Mouse (Mus musculus): ENCODE measurements around the gene Snca. TPM values are rescaled to one million over a fixed set of nuclear protein-coding genes. Genes with fewer than 3 reads are reported as not detected.
A peak's percentile ranks its signal among the peaks of the same experiment; 100 is the strongest.

The Snca gene
- total RNA-seq (2021) = 1 to 10 TPM in 1 of 2 experiments, under 1 TPM in 1; 0.82 to 1.5 TPM
- long read RNA-seq, experiment 1 = 0 reads
- long read RNA-seq, experiment 2 = 0 reads

- intact Hi-C loops (cut with DNase I) = no loop called here
- Histone ChIP-seq H3K4me3 (peak within 1 kb of the TSS; percentile 67), H3K27ac (no peak within 1 kb of the TSS)
- no peak for TF ChIP-seq CTCF (IDR thresholded peaks at IDR 0.05)
- DNase-seq = no peak
Measured at GRCm38 (mm10) chr6:60829282-60829891, at the start of gene Snca. TSS of gene Snca (minus strand) at chr6:60829855.

- Histone ChIP-seq H3K4me3 (no peak overlapping the region), H3K27ac (no peak overlapping the region)
- no peak for DNase-seq
- TF ChIP-seq CTCF (IDR thresholded peaks at IDR 0.05) = no peak
- intact Hi-C loops (cut with DNase I) = no loop called here
Measured at GRCm38 (mm10) chr6:60870126-60870525, 40.5 kb upstream of the Snca start.

- Histone ChIP-seq H3K4me3 (no peak overlapping the region), H3K27ac (no peak overlapping the region)
- intact Hi-C loops (cut with DNase I) = no loop called here
- DNase-seq = no peak
- TF ChIP-seq CTCF (IDR thresholded peaks at IDR 0.05) = no peak
Measured at GRCm38 (mm10) chr6:60856599-60856998, 26.9 kb upstream of the Snca start.

GRCm38 (mm10) chr6:60851690-60852089 is 22.0 kb upstream of the Snca start:
- intact Hi-C loops (cut with DNase I) = no loop called here
- Histone ChIP-seq H3K27ac (no peak overlapping the region), H3K4me3 (no peak overlapping the region)
- TF ChIP-seq CTCF (IDR thresholded peaks at IDR 0.05) = no peak
- DNase-seq = no peak

GRCm38 (mm10) chr6:60828429-60829264 is 1.0 kb downstream of the Snca start:
- DNase-seq = peak; percentile 17
- Histone ChIP-seq H3K4me3 (peak overlapping the region; percentile 67), H3K27ac (no peak overlapping the region)
- TF ChIP-seq CTCF (IDR thresholded peaks at IDR 0.05) = no peak
- intact Hi-C loops (cut with DNase I) = no loop called here

- peak overlapping the region; percentile 67 for H3K4me3 ChIP-seq
- no peak for DNase-seq
- no peak overlapping the region for H3K27ac ChIP-seq
- intact Hi-C loops (cut with DNase I) = no loop called here
- TF ChIP-seq CTCF (IDR thresholded peaks at IDR 0.05) = no peak
Measured at GRCm38 (mm10) chr6:60828047-60828428, 1.6 kb downstream of the Snca start.

GRCm38 (mm10) chr6:60827290-60827689 is 2.4 kb downstream of the Snca start:
- DNase-seq = no peak
- H3K27ac ChIP-seq = no peak overlapping the region
- TF ChIP-seq CTCF (IDR thresholded peaks at IDR 0.05) = no peak
- no peak overlapping the region for H3K4me3 ChIP-seq
- intact Hi-C loops (cut with DNase I) = no loop called here

GRCm38 (mm10) chr6:60819272-60819671 is 10.4 kb downstream of the Snca start:
- DNase-seq = no peak
- TF ChIP-seq CTCF (IDR thresholded peaks at IDR 0.05) = no peak
- no peak overlapping the region for H3K4me3 ChIP-seq
- no peak overlapping the region for H3K27ac ChIP-seq
- intact Hi-C loops (cut with DNase I) = no loop called here

GRCm38 (mm10) chr6:60813516-60813915 is 16.1 kb downstream of the Snca start:
- TF ChIP-seq CTCF (IDR thresholded peaks at IDR 0.05) = no peak
- intact Hi-C loops (cut with DNase I) = no loop called here
- H3K4me3 ChIP-seq = no peak overlapping the region
- no peak for DNase-seq
- no peak overlapping the region for H3K27ac ChIP-seq

- intact Hi-C loops (cut with DNase I) = no loop called here
- TF ChIP-seq CTCF (IDR thresholded peaks at IDR 0.05) = no peak
- Histone ChIP-seq H3K27ac (no peak overlapping the region), H3K4me3 (no peak overlapping the region)
- DNase-seq = no peak
Measured at GRCm38 (mm10) chr6:60798266-60798665, 31.4 kb downstream of the Snca start.

GRCm38 (mm10) chr6:60793659-60794365 is 35.8 kb downstream of the Snca start:
- TF ChIP-seq CTCF (IDR thresholded peaks at IDR 0.05) = no peak
- H3K4me3 ChIP-seq = no peak overlapping the region
- no peak overlapping the region for H3K27ac ChIP-seq
- no peak for DNase-seq
- intact Hi-C loops (cut with DNase I) = no loop called here

GRCm38 (mm10) chr6:60786955-60787354 is 42.7 kb downstream of the Snca start:
- DNase-seq = no peak
- intact Hi-C loops (cut with DNase I) = no loop called here
- Histone ChIP-seq H3K4me3 (no peak overlapping the region), H3K27ac (no peak overlapping the region)
- TF ChIP-seq CTCF (IDR thresholded peaks at IDR 0.05) = no peak

GRCm38 (mm10) chr6:60771899-60772298 is 57.8 kb downstream of the Snca start:
- TF ChIP-seq CTCF (IDR thresholded peaks at IDR 0.05) = no peak
- no peak for DNase-seq
- Histone ChIP-seq H3K4me3 (no peak overlapping the region), H3K27ac (no peak overlapping the region)
- intact Hi-C loops (cut with DNase I) = no loop called here
